Mouse (Mus musculus) myocyte (in vitro differentiated cells): ENCODE measurements around the gene Maco1.

Experiments
- E2F4 ChIP-seq: IDR thresholded peaks from one replicate; pipeline ENCODE4 v1.6.1; 2011; ENCODE audit warnings: mild to moderate bottlenecking, control low read depth, moderate library complexity; ENCODE audit not compliant: insufficient read depth
- POLR2AphosphoS2 ChIP-seq: IDR thresholded peaks from one replicate; pipeline ENCODE4 v1.6.1; 2011; ENCODE audit warnings: low read depth, control low read depth; ENCODE audit not compliant: insufficient read length
- TCF12 ChIP-seq: IDR thresholded peaks from one replicate; pipeline ENCODE4 v1.6.1; 2011; ENCODE audit warnings: mild to moderate bottlenecking, control low read depth; ENCODE audit not compliant: poor library complexity, insufficient read depth, severe bottlenecking

DNA sequence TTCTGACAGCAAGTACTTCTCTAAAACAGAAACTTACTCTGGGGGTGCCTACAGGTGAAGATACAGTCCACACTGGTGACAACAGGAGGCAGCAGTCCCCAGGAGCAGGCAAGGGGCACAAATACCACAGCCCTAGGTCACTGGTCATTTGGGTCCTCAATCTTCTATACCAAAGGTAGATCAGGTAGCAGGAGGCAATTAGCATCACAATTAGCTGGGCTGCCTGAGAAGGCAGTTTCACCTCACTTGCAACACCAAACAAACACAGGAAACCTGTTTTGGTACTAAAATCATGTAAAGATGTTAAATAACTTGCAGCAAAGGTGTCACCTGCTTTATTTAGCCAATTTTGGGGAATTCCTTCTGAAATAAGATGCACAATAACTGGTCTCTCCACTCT, 26.8 kb downstream of the Maco1 start:
- no peak for TF ChIP-seq E2F4
- no peak for TF ChIP-seq TCF12
- no peak for TF ChIP-seq POLR2AphosphoS2
